Comparison of ENCODE assay signal across 7 mouse cellular contexts in the genomic region with DNA sequence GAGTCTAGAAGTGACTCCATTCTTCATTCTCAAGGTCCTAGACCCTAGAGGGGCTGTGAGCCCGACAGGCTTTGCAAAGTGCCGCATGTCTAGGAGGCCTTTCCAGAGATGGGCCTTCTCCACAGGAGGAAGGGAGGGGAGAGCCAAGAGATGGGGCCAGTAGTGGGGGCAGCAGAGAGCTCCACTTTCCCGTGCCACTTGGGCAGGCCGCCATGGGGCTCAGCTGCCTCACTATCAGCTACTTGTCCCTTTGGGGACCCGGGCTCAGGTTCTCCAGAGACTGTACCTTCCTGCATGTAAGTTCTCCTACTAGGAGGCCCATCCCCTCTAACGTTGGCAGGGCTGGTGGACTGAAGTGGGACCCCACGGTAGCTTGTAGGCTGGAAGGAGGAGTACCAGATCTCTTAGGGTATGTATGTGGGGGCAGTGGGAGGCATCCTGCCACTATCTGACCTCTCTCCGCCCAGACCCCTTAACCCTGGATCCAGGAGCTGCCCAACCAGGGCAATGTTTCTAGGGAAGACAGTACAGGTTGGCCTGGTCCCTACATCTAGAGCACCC. TPM values are rescaled to one million over a fixed set of nuclear protein-coding genes. Genes with fewer than 3 reads are reported as not detected.
A peak's percentile ranks its signal among the peaks of the same experiment; 100 is the strongest.
DNase-seq lines count a peak whose midpoint lies in the region; ATAC-seq and TF ChIP-seq lines count a peak whose summit lies in the region.

No protein-coding gene starts in this region.

- no peaks in the 10 kb centered on the region for H3K9me3 ChIP-seq in kidney, postnatal 0 days (replicated peaks; ENCODE audit: low read length)
- H3K9me3 ChIP-seq in heart, postnatal 0 days (replicated peaks; ENCODE audit: control insufficient read depth, low read length): no peaks in the 10 kb centered on the region
- H3K9me3 ChIP-seq in midbrain, embryonic 12.5 days: no peaks in the 10 kb centered on the region

- DNase-seq in kidney, postnatal 0 days (ENCODE audit: low spot score): no peak
- no peak for DNase-seq in kidney, adult 9 months
- no peak for DNase-seq in heart, postnatal 0 days (ENCODE audit: low spot score)
- no peak for DNase-seq in frontal cortex, adult 2 months (ENCODE audit: extremely low spot score in 1 of 2, low spot score in 1 of 2)
- DNase-seq in T-cell, adult 2 months (ENCODE audit: low spot score): no peak

- H3K27ac ChIP-seq in kidney, postnatal 0 days: no peak overlapping the region
- no peak overlapping the region for H3K27ac ChIP-seq in cortical plate, adult 2 months (ENCODE audit: insufficient read depth, low read length)
- H3K27ac ChIP-seq in heart, postnatal 0 days (ENCODE audit: low read depth): no peak overlapping the region
- H3K27ac ChIP-seq in midbrain, embryonic 12.5 days (replicated peaks): no peak overlapping the region

- no peaks in the 10 kb centered on the region for H3K27me3 ChIP-seq in kidney, postnatal 0 days (ENCODE audit: insufficient read depth, low read length)
- H3K27me3 ChIP-seq in heart, postnatal 0 days (ENCODE audit: control insufficient read depth, insufficient read depth, low read length): no peaks in the 10 kb centered on the region
- H3K27me3 ChIP-seq in midbrain, embryonic 12.5 days: peaks cover 27% of the 10 kb centered on the region

- 0 out of 2 replicates have a peak overlapping the region, but pooled peaks have one; percentile 10 for H3K9ac ChIP-seq in kidney, postnatal 0 days (ENCODE audit: low read depth, low read length)
- H3K9ac ChIP-seq in heart, postnatal 0 days (replicated peaks; ENCODE audit: low read depth, low read length): peak overlapping the region; percentile 37; the same call in 1 of the 2 replicates
- H3K9ac ChIP-seq in midbrain, embryonic 12.5 days (replicated peaks): 0 out of 2 replicates have a peak overlapping the region, but pooled peaks have one; percentile 20

- no peak overlapping the region for H3K4me2 ChIP-seq in kidney, postnatal 0 days (ENCODE audit: low read length)
- peak overlapping the region; percentile 23; the same call in 1 of the 2 replicates for H3K4me2 ChIP-seq in heart, postnatal 0 days (ENCODE audit: low read depth, low read length)
- H3K4me2 ChIP-seq in midbrain, embryonic 12.5 days (replicated peaks): peak overlapping the region; percentile 5; the same call in 1 of the 2 replicates

- no peak for ATAC-seq in kidney, postnatal 0 days (replicated peaks; ENCODE audit: low FRiP score, low read depth)
- no peak for ATAC-seq in heart, postnatal 0 days (ENCODE audit: insufficient read depth, low read depth)
- no peak for ATAC-seq in midbrain, embryonic 12.5 days (ENCODE audit: low FRiP score, low read depth)

- peaks cover 29% of the 10 kb centered on the region for H3K4me1 ChIP-seq in kidney, postnatal 0 days (replicated peaks; ENCODE audit: insufficient read depth, low read length)
- peaks cover 11% of the 10 kb centered on the region for H3K4me1 ChIP-seq in cortical plate, adult 2 months (ENCODE audit: control insufficient read depth, insufficient read depth, low read length)
- H3K4me1 ChIP-seq in heart, postnatal 0 days (ENCODE audit: control insufficient read depth, insufficient read depth): peaks cover 26% of the 10 kb centered on the region
- peaks cover 31% of the 10 kb centered on the region for H3K4me1 ChIP-seq in midbrain, embryonic 12.5 days

- H3K4me3 ChIP-seq in kidney, postnatal 0 days (replicated peaks; ENCODE audit: low read depth, low read length): no peak overlapping the region
- H3K4me3 ChIP-seq in cortical plate, adult 2 months (ENCODE audit: insufficient read depth, low read length): peak overlapping the region; percentile 76; the same call in 1 of the 2 replicates
- H3K4me3 ChIP-seq in heart, postnatal 0 days (ENCODE audit: low read depth, low read length): no peak overlapping the region
- no peak overlapping the region for H3K4me3 ChIP-seq in midbrain, embryonic 12.5 days

- no peak for TF ChIP-seq POLR2A in cortical plate, adult 2 months (IDR thresholded peaks at IDR 0.05; ENCODE audit: extremely low read depth, insufficient read depth, low read length)

- TF ChIP-seq EP300 in heart, postnatal 0 days (IDR thresholded peaks at IDR 0.05; ENCODE audit: low read depth): no peak

- WGBS in kidney, postnatal 0 days: 59% methylated on average over 8 of the region's 8 CpGs
- 50% methylated on average over 8 of the region's 8 CpGs for WGBS in heart, postnatal 0 days
- WGBS in midbrain, embryonic 12.5 days: 79% methylated on average over 8 of the region's 8 CpGs

- TF ChIP-seq CTCF in kidney, postnatal 0 days (IDR thresholded peaks at IDR 0.05; ENCODE audit: low read depth): no peak
- TF ChIP-seq CTCF in cortical plate, adult 2 months (IDR thresholded peaks at IDR 0.05; ENCODE audit: extremely low read depth, insufficient read depth, low read length): no peak
- TF ChIP-seq CTCF in heart, postnatal 0 days (IDR thresholded peaks at IDR 0.05; ENCODE audit: low read depth): no peak

- H3K36me3 ChIP-seq in kidney, postnatal 0 days (ENCODE audit: insufficient read depth, low read length): 0 out of 2 replicates have a peak, but pooled peaks cover 13% of the 10 kb centered on the region
- peaks cover 27% of the 10 kb centered on the region for H3K36me3 ChIP-seq in heart, postnatal 0 days (replicated peaks; ENCODE audit: control insufficient read depth, insufficient read depth, low read length)
- H3K36me3 ChIP-seq in midbrain, embryonic 12.5 days: peaks cover 18% of the 10 kb centered on the region

RNA-seq across cellular contexts. Expression of a gene that starts 3.3 kb away (rescaled TPM):
- polyA plus RNA-seq in kidney, postnatal 0 days (2015; fragmentation: Nextera tagmentation; extraction: Ambion mirVana): 14.8 and 15.5 TPM in 2 replicates
- polyA plus RNA-seq in cortical plate, adult 2 months (2012; rRNA removed): 14.0 and 14.2 TPM in 2 replicates
- total RNA-seq in heart, postnatal 0 days (2014; rRNA removed; ENCODE audit: low replicate concordance): 2.7 and 4.6 TPM in 2 replicates
- polyA plus RNA-seq in heart, postnatal 0 days (2015; fragmentation: Nextera tagmentation; extraction: Ambion mirVana): 5.0 and 5.1 TPM in 2 replicates
- 9.3 TPM in 2 replicates for polyA plus RNA-seq in midbrain, embryonic 12.5 days (2016; fragmentation: Nextera tagmentation; extraction: Ambion mirVana)
- 13.3 and 14.7 TPM in 2 replicates for polyA plus RNA-seq in frontal cortex, adult 2 months (2012; rRNA removed)

RNA-seq across cellular contexts. Expression of a gene that starts 23.2 kb away (rescaled TPM):
- polyA plus RNA-seq in kidney, postnatal 0 days (2015; fragmentation: Nextera tagmentation; extraction: Ambion mirVana): 10.1 and 12.8 TPM in 2 replicates
- 99.9 and 108 TPM in 2 replicates for polyA plus RNA-seq in cortical plate, adult 2 months (2012; rRNA removed)
- total RNA-seq in heart, postnatal 0 days (2014; rRNA removed; ENCODE audit: low replicate concordance): 9.5 and 15.3 TPM in 2 replicates
- 14.0 and 17.3 TPM in 2 replicates for polyA plus RNA-seq in heart, postnatal 0 days (2015; fragmentation: Nextera tagmentation; extraction: Ambion mirVana)
- 36.1 and 37.7 TPM in 2 replicates for polyA plus RNA-seq in midbrain, embryonic 12.5 days (2016; fragmentation: Nextera tagmentation; extraction: Ambion mirVana)
- 94.1 and 100 TPM in 2 replicates for polyA plus RNA-seq in frontal cortex, adult 2 months (2012; rRNA removed)

RNA-seq across cellular contexts. Expression of a gene that starts 56.0 kb away (rescaled TPM):
- 25.9 and 28.2 TPM in 2 replicates for polyA plus RNA-seq in kidney, postnatal 0 days (2015; fragmentation: Nextera tagmentation; extraction: Ambion mirVana)
- 320 and 321 TPM in 2 replicates for polyA plus RNA-seq in cortical plate, adult 2 months (2012; rRNA removed)
- 5.6 and 8.4 TPM in 2 replicates for total RNA-seq in heart, postnatal 0 days (2014; rRNA removed; ENCODE audit: low replicate concordance)
- 2.7 and 3.1 TPM in 2 replicates for polyA plus RNA-seq in heart, postnatal 0 days (2015; fragmentation: Nextera tagmentation; extraction: Ambion mirVana)
- 105 and 112 TPM in 2 replicates for polyA plus RNA-seq in midbrain, embryonic 12.5 days (2016; fragmentation: Nextera tagmentation; extraction: Ambion mirVana)
- polyA plus RNA-seq in frontal cortex, adult 2 months (2012; rRNA removed): 288 and 299 TPM in 2 replicates
